Mouse (Mus musculus): Measurements from ENCODE around the gene Slc12a4.
A peak's percentile ranks its signal among the peaks of the same experiment; 100 is the strongest.

The Slc12a4 gene

GRCm38 (mm10) chr8:105932525-105932924 is 33.4 kb downstream of the Slc12a4 start:
- DNase-seq (ENCODE audit: low spot score), result no peak

GRCm38 (mm10) chr8:105931271-105931670 is 34.6 kb downstream of the Slc12a4 start:
- DNase-seq (ENCODE audit: low spot score), result no peak

DNA sequence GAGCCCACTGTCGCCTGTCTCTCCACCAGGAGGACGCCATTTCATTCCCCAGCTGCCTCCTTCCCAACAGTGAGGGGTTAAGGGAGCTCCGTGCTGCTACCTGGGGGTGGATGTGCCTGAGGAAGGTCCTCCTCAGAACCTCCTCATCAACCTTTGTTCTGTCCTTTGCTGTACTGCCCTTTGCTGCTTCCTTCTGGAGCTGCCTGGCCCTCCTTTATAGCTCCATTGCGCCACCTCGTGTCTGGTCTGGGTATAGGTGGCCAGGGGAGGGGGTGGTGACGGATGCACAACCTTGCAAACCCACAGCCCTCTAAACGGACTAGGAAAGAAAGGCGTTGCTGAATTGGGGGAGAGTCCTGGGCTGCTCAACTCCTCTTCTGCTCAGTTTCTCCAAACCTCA is 35.3 kb downstream of the Slc12a4 start:
- peak; percentile 69 for DNase-seq (ENCODE audit: low spot score)

GRCm38 (mm10) chr8:105925123-105925522 is 40.8 kb downstream of the Slc12a4 start:
- no peak for DNase-seq (ENCODE audit: low spot score)

GRCm38 (mm10) chr8:105919390-105919789 is 46.5 kb downstream of the Slc12a4 start:
- DNase-seq (ENCODE audit: low spot score), result no peak

DNA sequence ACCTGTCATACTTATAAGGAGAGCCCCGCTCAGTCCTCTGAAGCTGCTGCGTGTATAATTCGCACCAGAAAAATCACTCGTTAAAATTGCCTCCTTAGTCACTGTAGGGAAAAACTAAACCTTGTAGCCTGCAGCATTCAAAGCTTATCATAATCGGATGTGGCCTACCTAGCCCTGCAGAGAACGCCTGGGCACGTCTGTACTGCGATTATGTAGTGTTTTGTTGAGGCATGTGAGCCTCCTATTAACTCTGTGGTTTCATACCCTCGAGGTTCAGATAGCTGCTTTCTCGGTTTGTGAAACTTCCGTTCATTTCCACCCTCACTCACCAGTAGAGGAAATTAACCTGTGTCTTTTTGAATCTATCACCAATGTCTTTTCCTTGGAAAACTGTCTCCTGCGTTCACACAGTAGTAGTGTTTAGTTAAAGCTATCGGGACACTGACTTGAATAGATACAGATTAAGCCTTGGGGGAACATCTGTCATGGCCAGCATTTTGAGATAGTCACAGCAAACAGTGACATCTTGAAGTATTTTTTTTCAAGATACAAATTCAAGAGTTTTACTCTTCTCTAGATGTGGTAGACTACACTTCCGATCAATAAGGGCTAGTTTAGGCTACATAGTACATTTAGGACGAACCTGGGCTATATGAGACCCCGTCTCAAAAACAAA is 64.8 kb downstream of the Slc12a4 start:
- DNase-seq (ENCODE audit: low spot score), result no peak

GRCm38 (mm10) chr8:105900180-105900940 is 65.5 kb downstream of the Slc12a4 start, which contains the start of gene Pskh1:
TSS of gene Pskh1 (plus strand) at chr8:105900441.
- peak; percentile 92 for DNase-seq (ENCODE audit: low spot score)

DNA sequence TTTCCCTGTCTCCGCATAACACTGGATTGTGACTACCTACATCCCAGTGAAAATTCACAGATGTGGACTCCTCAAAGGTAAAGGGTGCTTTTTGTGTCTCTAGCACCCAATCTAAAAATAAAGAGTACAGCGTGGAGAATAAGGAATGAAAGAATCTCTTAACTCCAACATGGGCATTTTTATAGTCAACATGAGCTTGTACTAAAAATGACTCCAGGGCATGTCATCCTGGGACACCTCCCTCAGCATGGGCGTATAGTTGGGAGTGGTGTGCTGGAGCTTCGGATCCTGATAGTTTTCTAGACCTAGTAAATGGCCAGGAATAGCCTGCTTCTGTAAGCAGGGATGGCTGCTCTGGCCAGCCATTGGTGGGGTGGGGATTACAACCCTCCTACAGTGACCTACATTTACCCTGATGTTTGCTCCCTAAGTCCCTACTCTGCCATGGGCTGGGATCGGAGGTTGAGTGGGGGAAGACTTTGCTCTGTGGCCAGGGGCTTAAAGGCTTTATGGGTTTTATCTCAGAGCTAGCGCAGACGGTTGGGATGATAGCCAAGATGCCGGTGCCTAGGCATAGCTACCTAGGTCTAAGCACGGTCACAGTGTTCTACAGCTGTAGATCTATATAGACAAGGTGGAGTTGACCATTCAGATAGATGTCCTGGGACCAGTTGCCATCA is 68.0 kb downstream of the Slc12a4 start:
- DNase-seq (ENCODE audit: low spot score), result no peak

Measured in ovary, postnatal 10 days (tissue).